Mouse (Mus musculus) kidney, adult 2 months (tissue): Measurements from ENCODE around the gene Rapgef2.
"Not testable (repeated sequence)": the region's sequence is repeated elsewhere in the genome, so short reads cannot be mapped to it uniquely, and the experiment has no call there.

Source experiments
- CTCF ChIP-seq: fragments of 200-500 bp; conservative IDR thresholded peaks from 2 replicates; pipeline ENCODE4 v1.5.1; 2011; ENCODE audit warnings: low read depth, mild to moderate bottlenecking, control low read depth, low read length, moderate library complexity, mixed read lengths; ENCODE audit not compliant: insufficient read depth, insufficient read length
- POLR2A ChIP-seq: fragments of 200-500 bp; IDR thresholded peaks from one replicate; pipeline ENCODE4 v1.6.1; 2011; ENCODE audit warnings: low read depth, low read length, control low read depth

DNA sequence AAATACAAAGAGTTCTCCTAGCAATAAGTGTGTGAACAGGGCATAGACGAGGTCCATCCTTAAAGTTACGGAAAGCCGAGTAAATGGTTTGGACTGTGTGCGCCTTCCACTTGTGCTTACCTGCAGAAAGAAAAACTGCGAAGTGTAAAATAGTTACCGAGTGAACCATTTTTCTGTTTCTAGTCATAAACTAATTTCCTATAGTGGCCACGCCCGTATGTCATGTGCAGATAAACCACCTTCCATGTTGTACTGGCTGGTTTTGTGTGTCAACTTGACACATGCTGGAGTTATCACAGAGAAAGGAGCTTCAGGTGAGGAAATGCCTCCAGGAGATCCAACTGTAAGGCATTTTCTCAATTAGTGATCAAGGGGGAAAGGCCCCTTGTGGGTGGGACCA lies 115.2 kb downstream of the Rapgef2 start:
- TF ChIP-seq CTCF, POLR2A: not testable (repeated sequence)
